ENCODE assay signal across 24 mouse cellular contexts in the genomic region with DNA sequence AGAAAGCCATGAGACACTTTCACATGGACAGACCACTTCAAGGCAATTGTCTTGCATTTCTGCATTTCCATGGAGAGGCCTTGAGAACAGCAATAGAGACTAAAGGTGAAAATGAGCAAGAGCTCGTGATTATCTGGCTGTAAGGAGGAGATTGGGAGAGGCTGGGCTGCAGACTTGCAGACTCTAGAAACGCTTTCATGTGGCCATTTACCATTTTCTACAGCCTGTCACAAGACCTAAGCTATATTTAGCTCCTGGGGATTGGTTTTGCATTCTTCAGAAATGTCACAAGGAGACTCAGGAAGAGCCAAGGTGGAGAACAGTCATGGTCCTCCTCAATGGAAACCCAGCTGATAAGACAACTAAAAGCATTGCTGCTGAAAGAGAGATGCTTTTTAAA.
"Had no signal": no experiment of that assay in that cellular context is flagged by ENCODE, and none has a peak within 500 bp of the region (broad histone marks: within the 10 kb centered on the region; RNA-seq: fewer than 3 reads in every experiment).

No protein-coding gene starts in this region.

- H3K4me1 ChIP-seq: hindbrain, embryonic 13.5 days; hindbrain, embryonic 15.5 days; limb, embryonic 10.5 days; limb, embryonic 12.5 days; liver, embryonic 13.5 days; liver, embryonic 15.5 days had no signal

- H3K27ac ChIP-seq: heart, adult 2 months; heart, embryonic 13.5 days; heart, embryonic 15.5 days; hindbrain, embryonic 13.5 days; hindbrain, embryonic 15.5 days; hindbrain, postnatal 0 days; layer of hippocampus, adult 2 months; limb, embryonic 10.5 days; limb, embryonic 12.5 days; liver, embryonic 13.5 days; liver, embryonic 15.5 days had no signal

- H3K9ac ChIP-seq: heart, embryonic 13.5 days; heart, embryonic 15.5 days; hindbrain, embryonic 13.5 days; hindbrain, embryonic 15.5 days; limb, embryonic 12.5 days; liver, embryonic 13.5 days; liver, embryonic 15.5 days had no signal

- ATAC-seq: hindbrain, postnatal 0 days had no signal

- H3K4me2 ChIP-seq: heart, embryonic 11.5 days; heart, embryonic 13.5 days; heart, embryonic 15.5 days; hindbrain, embryonic 13.5 days; hindbrain, embryonic 15.5 days; limb, embryonic 12.5 days; liver, embryonic 11.5 days; liver, embryonic 13.5 days; liver, embryonic 15.5 days had no signal

- H3K27me3 ChIP-seq: heart, embryonic 13.5 days; heart, embryonic 15.5 days; hindbrain, embryonic 13.5 days; hindbrain, embryonic 15.5 days; limb, embryonic 12.5 days; liver, embryonic 13.5 days; liver, embryonic 15.5 days had no signal

- H3K9me3 ChIP-seq: heart, embryonic 13.5 days; heart, embryonic 15.5 days; hindbrain, embryonic 13.5 days; hindbrain, embryonic 15.5 days; limb, embryonic 10.5 days; limb, embryonic 12.5 days; liver, embryonic 13.5 days; liver, embryonic 15.5 days had no signal

- H3K36me3 ChIP-seq: heart, embryonic 15.5 days; hindbrain, embryonic 13.5 days; hindbrain, embryonic 15.5 days; limb, embryonic 10.5 days; limb, embryonic 12.5 days; liver, embryonic 13.5 days; liver, embryonic 15.5 days had no signal

- H3K4me3 ChIP-seq: heart, adult 2 months; heart, embryonic 13.5 days; heart, embryonic 15.5 days; hindbrain, embryonic 13.5 days; hindbrain, embryonic 15.5 days; layer of hippocampus, adult 2 months; limb, embryonic 10.5 days; limb, embryonic 12.5 days; liver, embryonic 13.5 days; liver, embryonic 15.5 days had no signal

- DNase-seq: gastrocnemius, postnatal 10 days; gastrocnemius, postnatal 36 days; heart, adult 11 months; heart, adult 2 months; heart, postnatal 14 days; heart, postnatal 36 days; kidney, adult 18-20 months; kidney, adult 8-10 months; kidney, postnatal 10 days; kidney, postnatal 25 days; kidney, postnatal 4 days; liver; liver, embryonic 13.5 days had no signal
